Mouse (Mus musculus) myocyte (in vitro differentiated cells): ENCODE results near the gene Senp7.

Experiments used
- E2F4 ChIP-seq: IDR thresholded peaks from one replicate; pipeline ENCODE4 v1.6.1; 2011; ENCODE audit warnings: mild to moderate bottlenecking, control low read depth, moderate library complexity; ENCODE audit not compliant: insufficient read depth
- MAX ChIP-seq: IDR thresholded peaks from one replicate; pipeline ENCODE4 v1.6.1; 2011; ENCODE audit warnings: low read depth, mild to moderate bottlenecking, control low read depth
- MYOD1 ChIP-seq, 3 experiments: IDR thresholded peaks; one replicate each; pipeline ENCODE4 v1.6.1; 2011; ENCODE audit warnings: control low read depth in 2 of 3, low read depth in 2 of 3, mild to moderate bottlenecking in 2 of 3, moderate library complexity in 1 of 3; ENCODE audit not compliant: insufficient read length in 2 of 3, control insufficient read depth in 1 of 3
- MYOG ChIP-seq, 3 experiments: IDR thresholded peaks; one replicate each; pipeline ENCODE4 v1.6.1; 2011; ENCODE audit warnings: control low read depth in 2 of 3, low read depth in 2 of 3, mild to moderate bottlenecking in 2 of 3; ENCODE audit not compliant: insufficient read length in 2 of 3, control insufficient read depth in 1 of 3, insufficient read depth in 1 of 3
- POLR2A ChIP-seq: IDR thresholded peaks from one replicate; pipeline ENCODE4 v1.6.1; 2011; ENCODE audit warnings: low read depth, mild to moderate bottlenecking, control low read depth, moderate library complexity; ENCODE audit not compliant: insufficient read length
- POLR2AphosphoS2 ChIP-seq: IDR thresholded peaks from one replicate; pipeline ENCODE4 v1.6.1; 2011; ENCODE audit warnings: low read depth, control low read depth; ENCODE audit not compliant: insufficient read length
- REST ChIP-seq: IDR thresholded peaks from one replicate; pipeline ENCODE4 v1.6.1; 2011; ENCODE audit warnings: mild to moderate bottlenecking, control low read depth, moderate library complexity; ENCODE audit not compliant: insufficient read depth, insufficient read length
- SRF ChIP-seq: IDR thresholded peaks from one replicate; pipeline ENCODE4 v1.6.1; 2011; ENCODE audit warnings: low read depth; ENCODE audit not compliant: control insufficient read depth, insufficient read length
- TCF3 ChIP-seq: IDR thresholded peaks from one replicate; pipeline ENCODE4 v1.6.1; 2011; ENCODE audit warnings: low read depth, control low read depth; ENCODE audit not compliant: insufficient read length
- USF1 ChIP-seq: IDR thresholded peaks from one replicate; pipeline ENCODE4 v1.6.1; 2011; ENCODE audit warnings: low read depth, mild to moderate bottlenecking, control low read depth, moderate library complexity

GRCm38 (mm10) chr16:56122517-56122916, 74.4 kb downstream of the Senp7 start:
- TF ChIP-seq POLR2A: no peak
- TF ChIP-seq MYOG (IDR thresholded peaks at IDR 0.05; ENCODE audit: control insufficient read depth in 1 of 3, insufficient read depth in 1 of 3, insufficient read length in 2 of 3, low read depth in 2 of 3): no peak
- TF ChIP-seq REST: no peak
- no peak for TF ChIP-seq MAX
- TF ChIP-seq SRF: no peak
- no peak for TF ChIP-seq E2F4
- TF ChIP-seq TCF3: no peak
- no peak for TF ChIP-seq MYOD1 (IDR thresholded peaks at IDR 0.05; ENCODE audit: control insufficient read depth in 1 of 3, insufficient read length in 2 of 3, low read depth in 2 of 3)
- TF ChIP-seq USF1: no peak
- no peak for TF ChIP-seq POLR2AphosphoS2
